Mouse (Mus musculus) ES-Bruce4 (cell line): Measurements from ENCODE around the gene Hsf3. TPM values are rescaled to one million over a fixed set of nuclear protein-coding genes. Genes with fewer than 3 reads are reported as not detected.
"Not testable (repeated sequence)": the region's sequence is repeated elsewhere in the genome, so short reads cannot be mapped to it uniquely, and the experiment has no call there.

Source experiments
- H3K27ac ChIP-seq: 2 replicates; pipeline ENCODE4 v1.5.1; 2012; ENCODE audit warnings: low read length, inconsistent platforms; ENCODE audit not compliant: insufficient read depth
- H3K27me3 ChIP-seq: 2 replicates; pipeline ENCODE4 v1.6.1; 2012; ENCODE audit warnings: mild to moderate bottlenecking, low read length, inconsistent platforms; ENCODE audit not compliant: control insufficient read depth, poor library complexity, insufficient read depth, severe bottlenecking
- H3K36me3 ChIP-seq: 2 replicates; pipeline ENCODE4 v1.6.1; 2012; ENCODE audit warnings: inconsistent platforms, mild to moderate bottlenecking, low read length, moderate library complexity; ENCODE audit not compliant: control insufficient read depth, poor library complexity, insufficient read depth, severe bottlenecking
- H3K4me1 ChIP-seq: one replicate; pipeline ENCODE4 v1.8.1; 2011; ENCODE audit warnings: low read length; ENCODE audit not compliant: control insufficient read depth, insufficient read depth
- H3K4me3 ChIP-seq: 2 replicates; pipeline ENCODE4 v1.5.1; 2011; ENCODE audit warnings: low read depth, mild to moderate bottlenecking, low read length
- H3K9ac ChIP-seq: 2 replicates; pipeline ENCODE4 v1.6.1; 2012; ENCODE audit warnings: low read depth, mild to moderate bottlenecking, inconsistent platforms; ENCODE audit not compliant: poor library complexity, severe bottlenecking
- H3K9me3 ChIP-seq: replicated peaks from 2 replicates; pipeline ENCODE4 v1.6.1; 2012; ENCODE audit warnings: mild to moderate bottlenecking, low read length, inconsistent platforms; ENCODE audit not compliant: control insufficient read depth, poor library complexity, insufficient read depth, severe bottlenecking
- CTCF ChIP-seq: IDR thresholded peaks from one replicate; pipeline ENCODE4 v1.8.1; 2011; ENCODE audit warnings: low read depth, low read length
- EP300 ChIP-seq: IDR thresholded peaks from 2 replicates; pipeline ENCODE4 v1.6.1; 2011; ENCODE audit warnings: low read depth, low read length; ENCODE audit not compliant: insufficient read depth
- POLR2A ChIP-seq: IDR thresholded peaks from one replicate; pipeline ENCODE4 v1.8.1; 2011; ENCODE audit warnings: low read length; ENCODE audit not compliant: insufficient read depth
- polyA plus RNA-seq: library from polyadenylated mRNA; stranded (reverse); fragments of >200 nt; gene quantifications from 2 replicates; pipeline ENCODE4 v1.2.4, GENCODE M21; 2011; ENCODE audit warnings: low read depth; ENCODE audit not compliant: missing spikeins, insufficient read depth, insufficient read length

Gene Hsf3
- polyA plus RNA-seq, result not detected in 2 replicates

GRCm38 (mm10) chrX:96456201-96456963 lies at the start of gene Hsf3:
Gene Hsf3, minus strand, starts transcription at chrX:96456294.
- no peak for TF ChIP-seq POLR2A
- no peak for TF ChIP-seq EP300
- TF ChIP-seq CTCF, result no peak
- H3K4me3 ChIP-seq, result no peak within 1 kb of the TSS
- no peaks in the 10 kb centered on the region for H3K4me1 ChIP-seq
- no peaks in the 10 kb centered on the region for H3K9me3 ChIP-seq
- no peak within 1 kb of the TSS for H3K27ac ChIP-seq
- no peak within 1 kb of the TSS for H3K9ac ChIP-seq
- no peaks in the 10 kb centered on the region for H3K27me3 ChIP-seq
- no peaks in the 10 kb centered on the region for H3K36me3 ChIP-seq

GRCm38 (mm10) chrX:96501580-96501979 lies 45.5 kb upstream of the Hsf3 start:
- no peak overlapping the region for H3K4me3 ChIP-seq
- no peak overlapping the region for H3K9ac ChIP-seq
- H3K27ac ChIP-seq, result no peak overlapping the region
- no peaks in the 10 kb centered on the region for H3K9me3 ChIP-seq
- no peaks in the 10 kb centered on the region for H3K36me3 ChIP-seq
- no peaks in the 10 kb centered on the region for H3K4me1 ChIP-seq
- no peaks in the 10 kb centered on the region for H3K27me3 ChIP-seq
- TF ChIP-seq EP300 (no peak), CTCF (no peak)

GRCm38 (mm10) chrX:96455149-96455548 lies 945 bp downstream of the Hsf3 start, which contains the start of gene Heph:
Gene Heph, plus strand, starts transcription at chrX:96455359.
- H3K27me3 ChIP-seq, result no peaks in the 10 kb centered on the region
- H3K4me3 ChIP-seq, result no peak within 1 kb of the TSS
- no peaks in the 10 kb centered on the region for H3K9me3 ChIP-seq
- H3K9ac ChIP-seq, result no peak within 1 kb of the TSS
- no peak for TF ChIP-seq EP300
- H3K27ac ChIP-seq, result no peak within 1 kb of the TSS
- H3K4me1 ChIP-seq, result no peaks in the 10 kb centered on the region
- no peaks in the 10 kb centered on the region for H3K36me3 ChIP-seq

- TF ChIP-seq CTCF (no peak), EP300 (no peak), POLR2A (no peak)
Observed at GRCm38 (mm10) chrX:96419383-96419782, 36.7 kb downstream of the Hsf3 start.

DNA sequence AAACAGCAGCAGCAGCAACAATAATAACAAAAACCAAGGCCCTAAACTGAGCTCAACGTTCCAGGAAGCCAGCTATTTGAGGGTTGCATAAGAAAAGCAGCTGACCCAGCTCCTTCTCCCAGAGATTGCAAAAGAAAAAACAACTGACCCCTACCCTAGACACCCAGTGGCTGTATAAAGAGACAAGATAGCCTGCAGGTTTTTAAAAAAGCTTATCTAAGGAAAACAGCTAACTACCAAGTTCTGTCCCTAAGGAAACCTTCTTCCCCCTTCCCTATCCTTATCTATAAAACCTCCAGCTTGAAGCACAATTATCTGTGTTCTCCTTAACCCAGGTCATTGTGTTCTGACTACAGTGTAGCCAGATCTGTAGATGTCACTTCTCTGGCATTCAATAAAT lies 38.4 kb downstream of the Hsf3 start:
- Histone ChIP-seq H3K27ac (no peak overlapping the region), H3K4me3 (no peak overlapping the region), H3K4me1 (no peaks in the 10 kb centered on the region), H3K9ac (no peak overlapping the region), H3K27me3 (no peaks in the 10 kb centered on the region), H3K36me3 (no peaks in the 10 kb centered on the region), H3K9me3 (no peaks in the 10 kb centered on the region; the same call in 1 of the 2 replicates)
- no peak for TF ChIP-seq CTCF
- no peak for TF ChIP-seq EP300
- no peak for TF ChIP-seq POLR2A

More at GRCm38 (mm10) chrX:96419383-96419782, 36.7 kb downstream of the Hsf3 start:
- Histone ChIP-seq H3K9ac (no peak overlapping the region), H3K27ac (no peak overlapping the region), H3K36me3 (no peaks in the 10 kb centered on the region), H3K27me3 (no peaks in the 10 kb centered on the region), H3K4me3 (no peak overlapping the region), H3K9me3 (no peaks in the 10 kb centered on the region; the same call in 1 of the 2 replicates), H3K4me1 (no peaks in the 10 kb centered on the region)

GRCm38 (mm10) chrX:96416970-96417369 lies 39.1 kb downstream of the Hsf3 start:
- Histone ChIP-seq H3K27me3 (no peaks in the 10 kb centered on the region), H3K9me3 (no peaks in the 10 kb centered on the region; the same call in 1 of the 2 replicates), H3K4me1 (no peaks in the 10 kb centered on the region), H3K36me3 (no peaks in the 10 kb centered on the region), H3K9ac (no peak overlapping the region), H3K27ac (no peak overlapping the region), H3K4me3 (no peak overlapping the region)
- TF ChIP-seq CTCF, result no peak

GRCm38 (mm10) chrX:96415351-96415750 lies 40.7 kb downstream of the Hsf3 start:
- not testable (repeated sequence) for H3K27ac ChIP-seq, H3K4me1 ChIP-seq, H3K9me3 ChIP-seq, H3K4me3 ChIP-seq, H3K9ac ChIP-seq, H3K36me3 ChIP-seq, H3K27me3 ChIP-seq
